Mouse (Mus musculus) midbrain, embryonic 15.5 days (tissue): ENCODE results near the gene Apoo. TPM values are rescaled to one million over a fixed set of nuclear protein-coding genes. Genes with fewer than 3 reads are reported as not detected.
"Not testable (repeated sequence)": the region's sequence is repeated elsewhere in the genome, so short reads cannot be mapped to it uniquely, and the experiment has no call there.

Experiments used
- ATAC-seq: fragments of 200-750 bp; cut with Nextera tagmentation; replicated peaks from 2 replicates; pipeline ENCODE4 v1.8.0; 2017; ENCODE audit warnings: moderate TSS enrichment
- H3K27ac ChIP-seq: fragments of 300-500 bp; sonication (generic); 2 replicates; pipeline ENCODE4 v1.5.1; 2015; ENCODE audit warnings: mild to moderate bottlenecking, inconsistent platforms
- H3K27me3 ChIP-seq: fragments of 300-500 bp; sonication (generic); replicated peaks from 2 replicates; pipeline ENCODE4 v1.6.1; 2015; ENCODE audit warnings: inconsistent platforms
- H3K36me3 ChIP-seq: fragments of 300-500 bp; sonication (generic); replicated peaks from 2 replicates; pipeline ENCODE4 v1.6.1; 2015; ENCODE audit warnings: inconsistent platforms
- H3K4me1 ChIP-seq: fragments of 300-500 bp; sonication (generic); 2 replicates; pipeline ENCODE4 v1.6.1; 2015; ENCODE audit warnings: inconsistent platforms
- H3K4me2 ChIP-seq: fragments of 300-500 bp; sonication (generic); 2 replicates; pipeline ENCODE4 v1.6.1; 2015; ENCODE audit warnings: inconsistent platforms, mild to moderate bottlenecking, moderate library complexity
- H3K4me3 ChIP-seq: fragments of 300-500 bp; sonication (generic); 2 replicates; pipeline ENCODE4 v1.5.1; 2015; ENCODE audit warnings: mild to moderate bottlenecking, inconsistent platforms
- H3K9ac ChIP-seq: fragments of 300-500 bp; sonication (generic); 2 replicates; pipeline ENCODE4 v1.6.1; 2015; ENCODE audit warnings: mild to moderate bottlenecking, inconsistent platforms
- H3K9me3 ChIP-seq: fragments of 300-500 bp; sonication (generic); 2 replicates; pipeline ENCODE4 v1.6.1; 2016; ENCODE audit warnings: inconsistent platforms
- WGBS: fragments of 180-500 bp; shearing (Covaris S2); methylation state at CpG from one replicate; pipeline ENCODE4 v1.1.7; 2015; ENCODE audit warnings: mixed read lengths; 5-methylcytosine and 5-hydroxymethylcytosine counted together
- polyA plus RNA-seq: library from polyadenylated mRNA; unstranded; fragments of >200 nt; fragmentation: Nextera tagmentation; extraction: Ambion mirVana; gene quantifications from 2 replicates; pipeline ENCODE4 v1.2.1, GENCODE M21; 2015

Apoo gene
- 114 and 119 TPM in 2 replicates for polyA plus RNA-seq

GRCm38 (mm10) chrX:94366670-94367241 is at the start of gene Apoo, which contains the start of gene Fam90a1b:
Gene Apoo, plus strand, starts transcription at chrX:94367117.
Gene Fam90a1b, minus strand, starts transcription at chrX:94366777.
- Histone ChIP-seq H3K27ac (peak within 1 kb of the TSS; percentile 75), H3K4me1 (peaks cover 7% of the 10 kb centered on the region; the same call in 1 of the 2 replicates), H3K4me3 (peak within 1 kb of the TSS; percentile 57), H3K4me2 (peak within 1 kb of the TSS; percentile 44), H3K9ac (peak within 1 kb of the TSS; percentile 52), H3K27me3 (peaks cover 58% of the 10 kb centered on the region), H3K36me3 (no peaks in the 10 kb centered on the region), H3K9me3 (no peaks in the 10 kb centered on the region)
- WGBS, result 15% methylated on average over 46 of the region's 46 CpGs
- peak; percentile 99 for ATAC-seq

GRCm38 (mm10) chrX:94321036-94321902 is 45.6 kb upstream of the Apoo start:
- Histone ChIP-seq H3K4me3 (no peak overlapping the region), H3K27me3 (peaks cover 32% of the 10 kb centered on the region), H3K4me2 (no peak overlapping the region), H3K27ac (peak overlapping the region; percentile 53), H3K36me3 (no peaks in the 10 kb centered on the region), H3K9me3 (no peaks in the 10 kb centered on the region), H3K9ac (no peak overlapping the region), H3K4me1 (no peaks in the 10 kb centered on the region)
- ATAC-seq, result peak; percentile 87
- 51% methylated on average over 11 of the region's 11 CpGs for WGBS

GRCm38 (mm10) chrX:94343638-94344037 is 23.3 kb upstream of the Apoo start:
- H3K27me3 ChIP-seq, result peaks cover 35% of the 10 kb centered on the region
- H3K9me3 ChIP-seq, H3K36me3 ChIP-seq, H3K4me2 ChIP-seq, H3K4me1 ChIP-seq, ATAC-seq, H3K4me3 ChIP-seq, H3K27ac ChIP-seq, H3K9ac ChIP-seq: not testable (repeated sequence)
- 97% methylated on average over 4 of the region's 4 CpGs for WGBS

- Histone ChIP-seq H3K4me2 (peak overlapping the region; percentile 44; the same call in 1 of the 2 replicates), H3K4me3 (peak overlapping the region; percentile 57), H3K9ac (no peak overlapping the region), H3K36me3 (no peaks in the 10 kb centered on the region), H3K27ac (no peak overlapping the region), H3K4me1 (peaks cover 7% of the 10 kb centered on the region; the same call in 1 of the 2 replicates), H3K9me3 (no peaks in the 10 kb centered on the region), H3K27me3 (peaks cover 62% of the 10 kb centered on the region)
- 31% methylated on average over 14 of the region's 14 CpGs for WGBS
- ATAC-seq, result no peak
These were observed 1.5 kb upstream of the Apoo start for GRCm38 (mm10) chrX:94365381-94365925.

- Histone ChIP-seq H3K4me1 (peaks cover 7% of the 10 kb centered on the region; the same call in 1 of the 2 replicates), H3K4me3 (peak overlapping the region; percentile 57), H3K9ac (no peak overlapping the region), H3K4me2 (peak overlapping the region; percentile 44), H3K27me3 (peaks cover 60% of the 10 kb centered on the region), H3K36me3 (no peaks in the 10 kb centered on the region), H3K27ac (no peak overlapping the region), H3K9me3 (no peaks in the 10 kb centered on the region)
- ATAC-seq, result no peak
- 19% methylated on average over 16 of the region's 16 CpGs for WGBS
These were observed 888 bp upstream of the Apoo start for GRCm38 (mm10) chrX:94366029-94366428.

- Histone ChIP-seq H3K4me1 (peaks cover 7% of the 10 kb centered on the region; the same call in 1 of the 2 replicates), H3K27me3 (peaks cover 53% of the 10 kb centered on the region), H3K27ac (peak overlapping the region; percentile 75), H3K4me3 (peak overlapping the region; percentile 57), H3K36me3 (no peaks in the 10 kb centered on the region), H3K9ac (peak overlapping the region; percentile 52), H3K9me3 (no peaks in the 10 kb centered on the region), H3K4me2 (peak overlapping the region; percentile 44)
- ATAC-seq, result no peak; the same call in 1 of the 2 replicates
- WGBS, result 36% methylated on average over 15 of the region's 17 CpGs
These were observed 331 bp downstream of the Apoo start for GRCm38 (mm10) chrX:94367248-94367647.

GRCm38 (mm10) chrX:94378734-94379133 is 11.8 kb downstream of the Apoo start:
- no peaks in the 10 kb centered on the region for H3K36me3 ChIP-seq
- H3K27ac ChIP-seq, result no peak overlapping the region
- no peak overlapping the region for H3K4me2 ChIP-seq
- ATAC-seq, result 0 out of 2 replicates have a peak, but pooled peaks have one; percentile 58
- WGBS, result 49% methylated on average over 5 of the region's 5 CpGs
- H3K9ac ChIP-seq, result no peak overlapping the region
- H3K9me3 ChIP-seq, result no peaks in the 10 kb centered on the region
- H3K4me3 ChIP-seq, result no peak overlapping the region
- H3K27me3 ChIP-seq, result peaks cover 6% of the 10 kb centered on the region
- no peaks in the 10 kb centered on the region for H3K4me1 ChIP-seq

GRCm38 (mm10) chrX:94408975-94409374 is 42.1 kb downstream of the Apoo start:
- no peak for ATAC-seq
- H3K27me3 ChIP-seq, result peaks cover 9% of the 10 kb centered on the region; the same call in 1 of the 2 replicates
- WGBS, result 51% methylated on average over 3 of the region's 3 CpGs
- H3K36me3 ChIP-seq, result no peaks in the 10 kb centered on the region
- no peak overlapping the region for H3K9ac ChIP-seq
- no peaks in the 10 kb centered on the region for H3K9me3 ChIP-seq
- no peak overlapping the region for H3K27ac ChIP-seq
- H3K4me1 ChIP-seq, result no peaks in the 10 kb centered on the region
- H3K4me3 ChIP-seq, result no peak overlapping the region
- H3K4me2 ChIP-seq, result no peak overlapping the region

GRCm38 (mm10) chrX:94420210-94420609 is 53.3 kb downstream of the Apoo start:
- Histone ChIP-seq H3K4me3 (no peak overlapping the region), H3K36me3 (no peaks in the 10 kb centered on the region), H3K4me1 (no peaks in the 10 kb centered on the region), H3K27me3 (peaks cover 11% of the 10 kb centered on the region), H3K4me2 (no peak overlapping the region), H3K27ac (no peak overlapping the region), H3K9ac (no peak overlapping the region), H3K9me3 (no peaks in the 10 kb centered on the region)
- 92% methylated on average over 2 of the region's 2 CpGs for WGBS
- no peak for ATAC-seq

- ATAC-seq, result peak; percentile 87
- 44% methylated on average over 9 of the region's 9 CpGs for WGBS
These were observed 64.8 kb downstream of the Apoo start for GRCm38 (mm10) chrX:94431548-94432375.

GRCm38 (mm10) chrX:94445427-94445826 is 78.5 kb downstream of the Apoo start:
- not testable (repeated sequence) for H3K4me1 ChIP-seq, H3K27me3 ChIP-seq, H3K36me3 ChIP-seq, H3K4me2 ChIP-seq, H3K9ac ChIP-seq, ATAC-seq, H3K27ac ChIP-seq, H3K9me3 ChIP-seq, H3K4me3 ChIP-seq
- WGBS, result no CpG with 5 or more reads among the region's 3 CpGs

More at GRCm38 (mm10) chrX:94431548-94432375, 64.8 kb downstream of the Apoo start:
- H3K4me2 ChIP-seq, result no peak overlapping the region
- peaks cover 5% of the 10 kb centered on the region for H3K27me3 ChIP-seq
- no peaks in the 10 kb centered on the region for H3K36me3 ChIP-seq
- no peak overlapping the region for H3K27ac ChIP-seq
- H3K9me3 ChIP-seq, result no peaks in the 10 kb centered on the region
- no peak overlapping the region for H3K9ac ChIP-seq
- no peaks in the 10 kb centered on the region for H3K4me1 ChIP-seq
- no peak overlapping the region for H3K4me3 ChIP-seq
